Mouse (Mus musculus) frontal cortex, postnatal 10 days (tissue): Measurements from ENCODE around the gene Dnajb7.

Experiments
- DNase-seq, 2 experiments: peaks; one replicate each; pipeline ENCODE4 v3.0.0; 2022; ENCODE audit warnings: low spot score in 2 of 2, mixed read lengths in 1 of 2

Dnajb7 gene

GRCm38 (mm10) chr15:81408199-81408598 lies at the start of gene Dnajb7:
Dnajb7 (minus strand) TSS chr15:81408299.
- DNase-seq: no peak

- DNase-seq: peak in 1 of 2 experiments; percentile 39
Measured at GRCm38 (mm10) chr15:81448463-81448862, 40.4 kb upstream of the Dnajb7 start.

- DNase-seq: no peak
Measured at GRCm38 (mm10) chr15:81439236-81439635, 31.1 kb upstream of the Dnajb7 start.

GRCm38 (mm10) chr15:81438345-81438744 lies 30.2 kb upstream of the Dnajb7 start:
- no peak for DNase-seq

- no peak for DNase-seq
Measured at GRCm38 (mm10) chr15:81431195-81431594, 23.1 kb upstream of the Dnajb7 start.

- no peak for DNase-seq
Measured at GRCm38 (mm10) chr15:81427947-81428346, 19.8 kb upstream of the Dnajb7 start.

- DNase-seq: no peak
Measured at GRCm38 (mm10) chr15:81425311-81425710, 17.2 kb upstream of the Dnajb7 start.

GRCm38 (mm10) chr15:81422156-81422681 lies 14.1 kb upstream of the Dnajb7 start:
- no peak for DNase-seq

GRCm38 (mm10) chr15:81421454-81421853 lies 13.4 kb upstream of the Dnajb7 start:
- no peak for DNase-seq

GRCm38 (mm10) chr15:81418065-81418464 lies 10.0 kb upstream of the Dnajb7 start:
- DNase-seq: no peak

- peak in 1 of 2 experiments; percentile 16 for DNase-seq
Measured at GRCm38 (mm10) chr15:81416763-81417310, 8.7 kb upstream of the Dnajb7 start.

GRCm38 (mm10) chr15:81405008-81405407 lies 3.1 kb downstream of the Dnajb7 start:
- no peak for DNase-seq

- peak; percentile 93 to 96 for DNase-seq
Measured at GRCm38 (mm10) chr15:81399638-81400315, 8.3 kb downstream of the Dnajb7 start, which contains the start of the genes St13 and Xpnpep3. St13 (minus strand) TSS chr15:81400077. Xpnpep3 (plus strand) TSS chr15:81400138.

- DNase-seq: no peak
Measured at GRCm38 (mm10) chr15:81399297-81399637, 8.8 kb downstream of the Dnajb7 start.

GRCm38 (mm10) chr15:81398189-81398588 lies 9.9 kb downstream of the Dnajb7 start:
- no peak for DNase-seq

GRCm38 (mm10) chr15:81394211-81394915 lies 13.7 kb downstream of the Dnajb7 start:
- no peak for DNase-seq

GRCm38 (mm10) chr15:81392997-81393396 lies 15.1 kb downstream of the Dnajb7 start:
- peak in 1 of 2 experiments; percentile 16 for DNase-seq

GRCm38 (mm10) chr15:81386327-81386726 lies 21.8 kb downstream of the Dnajb7 start:
- DNase-seq: no peak

- DNase-seq: no peak
Measured at GRCm38 (mm10) chr15:81378845-81379244, 29.3 kb downstream of the Dnajb7 start.

GRCm38 (mm10) chr15:81374621-81375020 lies 33.5 kb downstream of the Dnajb7 start:
- DNase-seq: no peak

- DNase-seq: no peak
Measured at GRCm38 (mm10) chr15:81370356-81370755, 37.7 kb downstream of the Dnajb7 start.

- DNase-seq: no peak
Measured at GRCm38 (mm10) chr15:81368601-81369000, 39.5 kb downstream of the Dnajb7 start.

GRCm38 (mm10) chr15:81366241-81366640 lies 41.9 kb downstream of the Dnajb7 start:
- no peak for DNase-seq
